Mouse (Mus musculus) testis, adult 2 months (tissue): ENCODE measurements around the gene Cblc.

Experiments
- CTCF ChIP-seq: fragments of 200-500 bp; IDR thresholded peaks from 2 replicates; pipeline ENCODE4 v1.5.1; 2012; ENCODE audit warnings: low read depth, mild to moderate bottlenecking, inconsistent platforms, low read length, moderate library complexity; ENCODE audit not compliant: control insufficient read depth, insufficient read depth, insufficient replicate concordance
- POLR2A ChIP-seq: fragments of 200-500 bp; IDR thresholded peaks from 2 replicates; pipeline ENCODE4 v1.6.1; 2012; ENCODE audit warnings: low read depth, mild to moderate bottlenecking, inconsistent platforms, low read length, moderate library complexity; ENCODE audit not compliant: control insufficient read depth

DNA sequence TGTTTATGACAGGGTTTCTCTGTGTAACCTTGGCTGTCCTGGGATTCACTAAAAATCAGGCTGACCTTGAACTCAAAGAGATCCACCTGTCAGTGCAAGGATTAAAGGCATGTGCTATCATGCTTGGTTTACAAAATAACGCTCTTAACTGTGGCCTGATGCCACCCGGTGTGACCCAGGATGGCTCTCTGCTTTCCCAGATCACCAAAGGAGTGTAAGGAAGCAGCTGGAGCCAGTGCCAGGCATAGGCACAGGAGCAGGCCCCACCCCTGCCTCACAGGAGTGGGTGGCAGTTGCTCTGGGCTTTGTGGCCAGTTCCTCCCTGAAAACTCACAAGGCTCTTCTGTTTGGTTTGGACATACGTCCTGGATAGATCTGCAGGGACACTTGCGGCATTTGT lies 43.8 kb upstream of the Cblc start:
- TF ChIP-seq CTCF (no peak), POLR2A (no peak)
